Mouse (Mus musculus) c-Kit-positive CD71-positive TER-119-positive erythroid progenitor cells, embryonic 14.5 days (primary cell): ENCODE data around the gene Itch.
A peak's percentile ranks its signal among the peaks of the same experiment; 100 is the strongest.
"Not testable (repeated sequence)": the region's sequence is repeated elsewhere in the genome, so short reads cannot be mapped to it uniquely, and the experiment has no call there.

Source experiments
- DNase-seq: peaks from one replicate; pipeline ENCODE4 v3.0.0-alpha.2; 2013; ENCODE audit warnings: low spot score

Gene Itch

GRCm38 (mm10) chr2:155149296-155149695, 16.0 kb downstream of the Itch start:
- DNase-seq: not testable (repeated sequence)

- DNase-seq: peak; percentile 7
Observed at GRCm38 (mm10) chr2:155207419-155207818, 74.1 kb downstream of the Itch start.

- no peak for DNase-seq
Observed at GRCm38 (mm10) chr2:155223145-155223544, 89.8 kb downstream of the Itch start.

GRCm38 (mm10) chr2:155224721-155225120, 91.4 kb downstream of the Itch start:
- DNase-seq: no peak

GRCm38 (mm10) chr2:155235746-155236361, 102.5 kb downstream of the Itch start:
- peak; percentile 12 for DNase-seq

GRCm38 (mm10) chr2:155236362-155236992, 103.2 kb downstream of the Itch start, which contains the start of gene Dynlrb1:
Gene Dynlrb1, plus strand, starts transcription at chr2:155236533.
- DNase-seq: peak; percentile 97

GRCm38 (mm10) chr2:155237276-155237675, 104.0 kb downstream of the Itch start:
- no peak for DNase-seq

GRCm38 (mm10) chr2:155240915-155241314, 107.6 kb downstream of the Itch start:
- no peak for DNase-seq

GRCm38 (mm10) chr2:155242296-155242855, 109.1 kb downstream of the Itch start:
- DNase-seq: no peak

GRCm38 (mm10) chr2:155246231-155246630, 112.9 kb downstream of the Itch start:
- DNase-seq: no peak

GRCm38 (mm10) chr2:155248206-155248605, 114.9 kb downstream of the Itch start:
- no peak for DNase-seq

- no peak for DNase-seq
Observed at GRCm38 (mm10) chr2:155248718-155249117, 115.4 kb downstream of the Itch start.

GRCm38 (mm10) chr2:155249588-155249987, 116.3 kb downstream of the Itch start:
- DNase-seq: no peak

- DNase-seq: no peak
Observed at GRCm38 (mm10) chr2:155265526-155265925, 132.2 kb downstream of the Itch start.

- no peak for DNase-seq
Observed at GRCm38 (mm10) chr2:155266896-155267295, 133.6 kb downstream of the Itch start.

GRCm38 (mm10) chr2:155271957-155272356, 138.6 kb downstream of the Itch start:
- no peak for DNase-seq

- no peak for DNase-seq
Observed at GRCm38 (mm10) chr2:155272396-155273170, 139.3 kb downstream of the Itch start.

GRCm38 (mm10) chr2:155273603-155274002, 140.3 kb downstream of the Itch start:
- no peak for DNase-seq

- DNase-seq: peak; percentile 96
Observed at GRCm38 (mm10) chr2:155276195-155276594, 142.9 kb downstream of the Itch start, which contains the start of gene Map1lc3a. Gene Map1lc3a, plus strand, starts transcription at chr2:155276297.
